Mouse (Mus musculus): Measurements from ENCODE around the gene Uba2.

DNA sequence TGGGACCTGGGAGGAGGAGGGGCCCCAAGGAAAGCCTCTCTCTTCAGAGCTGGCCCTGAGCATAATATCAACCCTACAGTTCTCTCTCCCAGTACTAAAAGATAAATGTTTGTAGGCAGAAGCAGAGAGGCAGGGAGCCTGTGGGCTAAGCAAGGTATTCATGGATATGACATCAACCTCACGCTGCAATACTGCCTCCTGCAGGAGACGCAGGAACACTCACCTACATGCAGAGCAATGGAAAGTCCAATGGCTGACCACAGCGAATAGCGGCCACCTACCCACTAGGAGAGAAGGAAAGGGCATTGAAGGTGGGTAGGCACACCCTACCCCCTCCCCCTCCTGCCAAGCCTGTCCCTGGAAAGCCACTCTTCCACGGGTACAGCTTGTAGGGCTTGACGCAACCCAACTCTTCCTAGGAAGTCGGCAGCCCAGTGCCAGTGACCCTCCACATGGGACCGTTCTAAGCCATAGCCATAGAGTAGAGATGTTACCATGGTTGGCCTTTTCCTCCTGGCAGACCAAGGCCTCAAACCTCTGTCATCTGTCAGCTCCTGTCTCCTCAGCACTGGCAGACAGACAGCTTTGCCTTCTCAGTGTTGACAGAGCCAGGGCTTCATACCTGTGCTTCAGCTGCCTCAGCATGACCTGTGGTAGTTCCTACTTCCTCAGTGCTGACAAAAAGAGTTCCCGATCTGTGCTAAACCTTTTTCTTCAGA lies 38.8 kb upstream of the Uba2 start:
- TF ChIP-seq MAFK (IDR thresholded peaks at IDR 0.05; ENCODE audit: insufficient read depth, low read depth, low read length) (no peak), ZNF384 (IDR thresholded peaks at IDR 0.05; ENCODE audit: low read depth, low read length) (no peak), CHD2 (IDR thresholded peaks at IDR 0.05; ENCODE audit: low read depth, low read length) (no peak)

Measured in ES-E14 (cell line).